Mouse (Mus musculus) fat pad, adult 2 months (tissue): ENCODE data around the gene Hdac4.

Source experiments
- DNase-seq: peaks from one replicate; pipeline ENCODE4 v3.0.0-alpha.2; 2011; ENCODE audit warnings: low read depth, low spot score; ENCODE audit errors: extremely low read depth

The Hdac4 gene

GRCm38 (mm10) chr1:92195360-92196149, at the start of gene Hdac4:
Hdac4 (minus strand) TSS chr1:92195699.
- peak; percentile 82 for DNase-seq

GRCm38 (mm10) chr1:92243549-92243948, 48.0 kb upstream of the Hdac4 start:
- DNase-seq: no peak

GRCm38 (mm10) chr1:92240072-92240471, 44.6 kb upstream of the Hdac4 start:
- DNase-seq: no peak

- no peak for DNase-seq
Observed at GRCm38 (mm10) chr1:92235600-92235999, 40.1 kb upstream of the Hdac4 start.

- no peak for DNase-seq
Observed at GRCm38 (mm10) chr1:92225297-92225696, 29.8 kb upstream of the Hdac4 start.

GRCm38 (mm10) chr1:92223956-92224891, 28.7 kb upstream of the Hdac4 start:
- DNase-seq: no peak

- no peak for DNase-seq
Observed at GRCm38 (mm10) chr1:92216710-92217109, 21.2 kb upstream of the Hdac4 start.

- DNase-seq: no peak
Observed at GRCm38 (mm10) chr1:92215996-92216630, 20.6 kb upstream of the Hdac4 start.

- peak; percentile 66 for DNase-seq
Observed at GRCm38 (mm10) chr1:92215131-92215638, 19.7 kb upstream of the Hdac4 start.

GRCm38 (mm10) chr1:92212003-92212750, 16.7 kb upstream of the Hdac4 start:
- DNase-seq: no peak

GRCm38 (mm10) chr1:92202639-92203352, 7.3 kb upstream of the Hdac4 start:
- no peak for DNase-seq

GRCm38 (mm10) chr1:92190463-92190862, 5.0 kb downstream of the Hdac4 start:
- DNase-seq: no peak

GRCm38 (mm10) chr1:92187137-92187536, 8.4 kb downstream of the Hdac4 start:
- no peak for DNase-seq

- DNase-seq: no peak
Observed at GRCm38 (mm10) chr1:92184600-92184999, 10.9 kb downstream of the Hdac4 start.

- DNase-seq: no peak
Observed at GRCm38 (mm10) chr1:92183101-92183790, 12.3 kb downstream of the Hdac4 start.

- no peak for DNase-seq
Observed at GRCm38 (mm10) chr1:92181970-92182369, 13.5 kb downstream of the Hdac4 start.

GRCm38 (mm10) chr1:92180141-92181137, 15.1 kb downstream of the Hdac4 start:
- peak; percentile 96 for DNase-seq

GRCm38 (mm10) chr1:92179489-92180006, 16.0 kb downstream of the Hdac4 start:
- no peak for DNase-seq
